Mouse (Mus musculus): ENCODE results near the gene Pias3. TPM values are rescaled to one million over a fixed set of nuclear protein-coding genes. Genes with fewer than 3 reads are reported as not detected.
"Not testable (repeated sequence)": the region's sequence is repeated elsewhere in the genome, so short reads cannot be mapped to it uniquely, and the experiment has no call there.

Gene Pias3
- 10 to 100 TPM; 23.7 to 24.6 TPM for total RNA-seq (2021)

GRCm38 (mm10) chr3:96696198-96696765 is at the start of gene Pias3:
TSS of gene Pias3 (plus strand) at chr3:96696384.
- intact Hi-C loops (cut with DNase I): loop anchor here (5.0 kb wide), 1 partner anchor 59 kb away; the partner anchor contains the start of genes Gm42957 and Pex11b
- DNase-seq: peak; percentile 88 to 91

GRCm38 (mm10) chr3:96647365-96647764 is 48.8 kb upstream of the Pias3 start:
- intact Hi-C loops (cut with DNase I): no loop called here
- no peak for DNase-seq

GRCm38 (mm10) chr3:96660901-96661300 is 35.3 kb upstream of the Pias3 start:
- no peak for DNase-seq
- intact Hi-C loops (cut with DNase I): no loop called here

- intact Hi-C loops (cut with DNase I): loop anchor here (2.0 kb wide), 2 partner anchors 18 to 116 kb away; partner anchors contain the start of gene Itga10
- no peak for DNase-seq
These were observed 33.4 kb upstream of the Pias3 start for GRCm38 (mm10) chr3:96662731-96663316.

- intact Hi-C loops (cut with DNase I): loop anchor here (2.0 kb wide), 2 partner anchors 19 to 117 kb away; partner anchors contain the start of gene Itga10
- DNase-seq: peak; percentile 89 to 95
These were observed 32.5 kb upstream of the Pias3 start for GRCm38 (mm10) chr3:96663432-96664239.

- intact Hi-C loops (cut with DNase I): loop anchor here (5.0 kb wide), 1 partner anchor 41 kb away; the partner anchor contains the start of gene Nudt17
- DNase-seq: not testable (repeated sequence)
These were observed 30.3 kb upstream of the Pias3 start for GRCm38 (mm10) chr3:96665732-96666363.

GRCm38 (mm10) chr3:96666916-96667315 is 29.3 kb upstream of the Pias3 start:
- DNase-seq: no peak
- intact Hi-C loops (cut with DNase I): loop anchor here (5.0 kb wide), 1 partner anchor 40 kb away; the partner anchor contains the start of gene Nudt17

GRCm38 (mm10) chr3:96667316-96667715 is 28.9 kb upstream of the Pias3 start:
- intact Hi-C loops (cut with DNase I): loop anchor here (5.0 kb wide), 1 partner anchor 40 kb away; the partner anchor contains the start of gene Nudt17

GRCm38 (mm10) chr3:96668424-96669067 is 27.6 kb upstream of the Pias3 start:
- DNase-seq: no peak
- intact Hi-C loops (cut with DNase I): loop anchor here (5.0 kb wide), 1 partner anchor 39 kb away; the partner anchor contains the start of gene Nudt17

More at GRCm38 (mm10) chr3:96667316-96667715, 28.9 kb upstream of the Pias3 start:
- no peak for DNase-seq

GRCm38 (mm10) chr3:96669727-96670468 is 26.3 kb upstream of the Pias3 start, which contains the start of gene Ankrd35:
TSS of gene Ankrd35 (plus strand) at chr3:96670131.
- intact Hi-C loops (cut with DNase I): loop anchor here (5.0 kb wide), 1 partner anchor 37 kb away; the partner anchor contains the start of gene Nudt17
- peak; percentile 82 to 85 for DNase-seq

GRCm38 (mm10) chr3:96671519-96671918 is 24.7 kb upstream of the Pias3 start:
- no peak for DNase-seq
- intact Hi-C loops (cut with DNase I): no loop called here

- intact Hi-C loops (cut with DNase I): no loop called here
- no peak for DNase-seq
These were observed 22.7 kb upstream of the Pias3 start for GRCm38 (mm10) chr3:96673514-96673913.

GRCm38 (mm10) chr3:96674442-96674841 is 21.7 kb upstream of the Pias3 start:
- no peak for DNase-seq
- intact Hi-C loops (cut with DNase I): no loop called here

GRCm38 (mm10) chr3:96675171-96675570 is 21.0 kb upstream of the Pias3 start:
- intact Hi-C loops (cut with DNase I): no loop called here
- DNase-seq: no peak

GRCm38 (mm10) chr3:96675690-96676089 is 20.5 kb upstream of the Pias3 start:
- intact Hi-C loops (cut with DNase I): no loop called here
- DNase-seq: no peak

- no peak for DNase-seq
- intact Hi-C loops (cut with DNase I): no loop called here
These were observed 17.7 kb upstream of the Pias3 start for GRCm38 (mm10) chr3:96678456-96678855.

- intact Hi-C loops (cut with DNase I): no loop called here
- DNase-seq: no peak
These were observed 17.0 kb upstream of the Pias3 start for GRCm38 (mm10) chr3:96679159-96679674.

GRCm38 (mm10) chr3:96680269-96680956 is 15.8 kb upstream of the Pias3 start:
- intact Hi-C loops (cut with DNase I): no loop called here
- no peak for DNase-seq
